Mouse (Mus musculus): ENCODE results near the gene Ltc4s. TPM values are rescaled to one million over a fixed set of nuclear protein-coding genes. Genes with fewer than 3 reads are reported as not detected.

Gene Ltc4s
- polyA plus RNA-seq (2021; fragmentation: Nextera tagmentation): 14.5 and 16.4 TPM in 2 replicates
- long read RNA-seq, experiment 1, transcript Ltc4s-202 (5 exons, 649 nt): major isoform, 5 of 5 reads
- long read RNA-seq, experiment 1, partial matches to known transcripts: 0 of 5 reads
- long read RNA-seq, experiment 1, other reads (novel, unspliced or antisense): 0 of 5 reads
- long read RNA-seq, experiment 2, transcript Ltc4s-202 (5 exons, 649 nt): major isoform, 8 of 10 reads
- long read RNA-seq, experiment 2, partial matches to known transcripts: 0 of 10 reads
- long read RNA-seq, experiment 2, other reads (novel, unspliced or antisense): 1 of 10 reads

GRCm38 (mm10) chr11:50238324-50238723, at the start of gene Ltc4s:
Ltc4s (minus strand) TSS chr11:50238616.

GRCm38 (mm10) chr11:50210505-50211151, 27.8 kb downstream of the Ltc4s start, which contains the start of the genes Sqstm1 and Mgat4b:
Sqstm1 (minus strand) TSS chr11:50210827.
Mgat4b (plus strand) TSS chr11:50210890.

Other genes starting within 250 kb of the Ltc4s start
- gene Rnf130, start 213.3 kb downstream of the Ltc4s start, polyA plus RNA-seq (2021; fragmentation: Nextera tagmentation): 20.7 and 52.1 TPM in 2 replicates
- 84.3 and 84.9 TPM in 2 replicates for gene Tbc1d9b, start 107.2 kb downstream of the Ltc4s start, polyA plus RNA-seq (2021; fragmentation: Nextera tagmentation)
- gene Mrnip, start 64.2 kb downstream of the Ltc4s start, polyA plus RNA-seq (2021; fragmentation: Nextera tagmentation): 18.9 and 24.9 TPM in 2 replicates
- 303 and 390 TPM in 2 replicates for gene Sqstm1, start 27.8 kb downstream of the Ltc4s start, polyA plus RNA-seq (2021; fragmentation: Nextera tagmentation)
- 12.0 and 15.5 TPM in 2 replicates for gene Mgat4b, start 27.7 kb downstream of the Ltc4s start, polyA plus RNA-seq (2021; fragmentation: Nextera tagmentation)
- 0.81 and 2.4 TPM in 2 replicates for gene Maml1, start 53.7 kb upstream of the Ltc4s start, polyA plus RNA-seq (2021; fragmentation: Nextera tagmentation)
- 87.9 and 189 TPM in 2 replicates for gene Canx, start 87.1 kb upstream of the Ltc4s start, polyA plus RNA-seq (2021; fragmentation: Nextera tagmentation)
- 0.93 and 1.0 TPM in 2 replicates for gene Cby3, start 115.8 kb upstream of the Ltc4s start, polyA plus RNA-seq (2021; fragmentation: Nextera tagmentation)
- gene Hnrnph1, start 138.4 kb upstream of the Ltc4s start, polyA plus RNA-seq (2021; fragmentation: Nextera tagmentation): 35.4 and 45.9 TPM in 2 replicates
- 19.1 and 21.9 TPM in 2 replicates for gene Rufy1, start 192.5 kb upstream of the Ltc4s start, polyA plus RNA-seq (2021; fragmentation: Nextera tagmentation)